Mouse (Mus musculus) ZHBTc4 (cell line): ENCODE results near the gene Tk1.
"Not testable (repeated sequence)": the region's sequence is repeated elsewhere in the genome, so short reads cannot be mapped to it uniquely, and the experiment has no call there.

Source experiments
- DNase-seq: peaks from one replicate; pipeline ENCODE4 v3.0.0-alpha.2; 2011; ENCODE audit warnings: low read depth, low spot score

Tk1 gene

DNA sequence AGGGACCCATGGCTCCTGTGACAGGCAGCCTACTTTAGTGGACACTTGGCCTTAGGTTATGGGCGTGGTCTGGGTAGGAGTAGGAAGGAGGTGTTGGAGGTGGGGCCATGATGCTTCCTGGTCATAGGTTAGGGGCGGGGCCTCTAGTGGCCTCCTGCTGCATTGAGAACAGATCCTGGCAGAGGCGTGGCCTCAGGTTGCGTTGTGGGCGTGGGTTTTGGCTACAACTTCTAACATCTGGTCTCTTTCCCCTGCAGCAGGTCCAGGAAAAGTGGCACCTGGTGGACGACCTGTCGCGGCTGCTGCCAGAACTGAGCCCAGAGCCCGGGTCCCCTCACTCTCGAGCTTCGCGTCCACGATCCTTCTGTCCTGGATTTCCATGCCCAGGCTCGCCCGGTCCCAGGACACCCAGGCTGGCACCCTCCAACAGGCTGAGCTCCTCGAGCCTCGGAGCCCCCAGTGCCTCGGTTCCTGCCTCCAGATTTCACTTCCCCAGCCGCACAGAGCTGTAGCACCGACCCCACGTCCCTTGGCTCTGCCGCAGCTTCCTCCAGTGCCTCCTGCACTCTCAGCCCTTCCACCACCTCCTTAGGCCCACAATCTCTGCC lies 33.5 kb downstream of the Tk1 start:
- DNase-seq, result peak; percentile 97

GRCm38 (mm10) chr11:117791441-117791761 lies 34.5 kb downstream of the Tk1 start:
- no peak for DNase-seq

- peak; percentile 68 for DNase-seq
Measured at GRCm38 (mm10) chr11:117790703-117791440, 35.0 kb downstream of the Tk1 start.

DNA sequence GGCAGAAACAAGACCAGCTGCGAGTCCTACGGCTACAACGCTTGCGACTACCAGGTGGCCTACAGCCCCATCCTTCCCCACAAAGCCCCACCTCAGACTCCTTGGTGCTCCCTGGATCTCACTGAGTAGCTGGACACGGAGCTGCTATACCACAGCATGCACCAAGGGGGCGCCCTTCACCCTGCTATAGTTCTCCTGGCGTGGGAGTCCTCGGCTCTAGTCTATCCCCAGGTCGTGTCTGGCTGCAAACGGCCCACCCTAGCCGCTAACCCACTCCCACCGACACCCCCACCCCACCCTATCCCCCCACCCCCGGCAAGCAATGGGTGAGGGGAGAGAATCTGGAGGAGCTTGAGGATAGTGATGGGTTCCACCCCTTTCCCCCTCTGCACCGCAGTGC lies 35.6 kb downstream of the Tk1 start:
- DNase-seq, result peak; percentile 85

GRCm38 (mm10) chr11:117788481-117788880 lies 37.4 kb downstream of the Tk1 start:
- not testable (repeated sequence) for DNase-seq

GRCm38 (mm10) chr11:117786294-117786693 lies 39.6 kb downstream of the Tk1 start:
- peak; percentile 87 for DNase-seq

DNA sequence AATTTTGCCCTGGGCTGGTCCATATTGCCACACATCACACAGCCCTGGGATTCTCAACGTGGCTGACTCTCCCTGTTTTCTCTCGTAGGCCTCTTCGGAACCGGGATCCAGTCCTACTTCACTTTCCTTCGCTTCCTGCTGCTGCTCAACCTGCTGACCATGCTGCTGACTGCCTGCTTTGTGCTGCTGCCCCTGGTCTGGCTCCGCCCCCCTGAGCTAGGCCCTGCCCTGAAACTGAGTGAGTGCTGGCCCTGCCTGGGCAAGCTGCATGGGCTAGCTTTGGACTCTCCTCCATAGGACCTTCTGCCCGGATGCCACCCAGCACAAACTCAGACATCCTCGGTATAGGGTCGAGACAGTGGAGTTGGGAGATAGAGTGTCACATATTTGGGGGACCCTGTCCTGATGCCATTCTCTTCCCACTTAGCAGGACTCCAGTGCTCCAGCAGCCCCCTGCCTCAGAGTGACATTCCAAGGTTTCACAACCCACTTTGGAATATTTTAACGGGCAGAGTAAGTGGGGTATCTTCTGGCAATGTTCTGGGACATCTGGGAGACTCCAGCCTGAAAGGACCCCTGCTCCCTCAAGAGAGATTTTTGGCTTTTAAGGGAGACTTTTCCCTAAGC lies 42.1 kb downstream of the Tk1 start:
- DNase-seq, result no peak

GRCm38 (mm10) chr11:117783089-117783488 lies 42.8 kb downstream of the Tk1 start:
- DNase-seq, result peak; percentile 78

GRCm38 (mm10) chr11:117782705-117783034 lies 43.2 kb downstream of the Tk1 start:
- no peak for DNase-seq

GRCm38 (mm10) chr11:117781993-117782704 lies 43.7 kb downstream of the Tk1 start, which contains the start of the genes Tmc8 and Tmc6:
TSS of gene Tmc8 (plus strand) at chr11:117782076.
TSS of gene Tmc6 (minus strand) at chr11:117782198.
- peak; percentile 29 for DNase-seq

GRCm38 (mm10) chr11:117781199-117781821 lies 44.6 kb downstream of the Tk1 start:
- DNase-seq, result no peak

DNA sequence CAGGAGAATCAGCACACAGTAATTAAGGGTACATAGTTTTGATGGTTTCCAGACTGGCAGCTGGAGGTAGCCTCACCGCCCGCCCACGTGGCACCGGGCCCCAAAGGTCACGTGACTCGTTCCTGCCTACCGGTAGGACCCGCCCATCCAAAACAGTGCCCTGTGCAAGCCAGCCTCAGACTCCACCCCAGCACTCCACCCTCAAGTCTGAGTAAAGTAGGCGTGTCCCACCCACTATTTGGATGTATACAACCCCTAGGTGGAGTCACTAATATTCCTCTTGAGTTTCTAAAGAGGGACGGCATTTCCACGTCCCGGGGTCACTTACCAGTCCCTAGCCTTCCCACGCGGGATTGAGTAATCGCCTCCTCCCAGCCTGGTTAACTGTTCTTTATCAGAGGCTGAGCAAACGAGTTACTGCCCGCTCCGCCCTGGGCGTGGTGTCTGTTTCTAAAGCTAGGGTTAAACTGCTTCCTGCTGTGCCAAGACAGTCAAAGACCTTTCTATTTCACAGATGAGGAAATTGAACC lies 45.2 kb downstream of the Tk1 start:
- DNase-seq, result peak; percentile 95

DNA sequence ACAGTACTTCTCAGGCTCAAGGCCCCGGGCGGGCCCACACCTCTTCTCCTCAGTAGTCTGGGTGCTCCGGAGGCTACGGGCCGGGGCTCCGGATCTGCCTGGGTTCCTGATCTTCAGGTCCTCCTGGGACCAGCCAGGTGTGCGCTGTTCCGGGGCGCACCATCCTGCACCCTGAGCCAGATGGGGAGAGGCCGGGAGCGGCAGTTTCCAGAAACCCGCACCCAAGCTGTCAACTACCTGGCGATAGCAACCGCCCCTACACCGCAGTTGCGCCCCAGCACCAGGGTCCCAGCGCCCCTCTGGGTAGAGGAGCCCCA lies 45.7 kb downstream of the Tk1 start:
- DNase-seq, result peak; percentile 40

DNA sequence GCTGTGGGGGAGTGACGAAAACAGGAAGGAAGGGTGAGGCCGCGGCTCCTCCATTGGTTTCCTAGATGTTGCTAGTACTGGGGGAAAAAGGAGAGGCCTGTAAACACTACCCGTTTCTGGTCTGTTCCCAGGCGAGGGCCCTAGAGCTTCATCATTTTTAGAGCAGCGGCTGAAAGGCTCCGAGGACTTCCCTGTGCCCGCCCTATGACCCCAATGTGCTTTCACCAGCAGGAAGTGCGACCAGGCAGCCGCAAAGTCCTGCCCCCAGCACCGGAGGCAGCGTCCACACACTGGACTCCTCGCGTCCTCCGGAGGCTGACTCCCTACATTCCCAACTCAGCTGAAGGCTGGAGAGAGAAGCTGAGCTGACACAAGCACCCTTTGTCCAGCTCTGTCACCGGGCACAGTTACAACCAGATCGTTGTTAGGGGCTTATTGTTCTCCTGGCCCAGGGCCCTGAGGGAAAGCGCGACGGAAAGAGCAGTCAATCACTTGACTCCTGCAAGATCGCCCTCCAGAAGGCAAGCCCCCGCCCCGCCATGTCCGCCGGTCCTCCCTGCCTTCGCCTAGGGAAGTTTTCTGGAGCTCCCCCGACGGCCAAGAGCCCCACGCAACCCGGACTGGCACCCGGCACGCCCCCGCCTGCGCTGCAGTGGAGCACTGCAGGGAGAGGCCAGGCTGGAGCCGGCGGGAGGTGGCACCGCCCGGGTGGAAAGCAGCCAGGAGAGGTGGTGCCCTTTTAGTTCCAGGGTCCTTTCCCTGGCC lies 46.3 kb downstream of the Tk1 start:
- DNase-seq, result peak; percentile 46

DNA sequence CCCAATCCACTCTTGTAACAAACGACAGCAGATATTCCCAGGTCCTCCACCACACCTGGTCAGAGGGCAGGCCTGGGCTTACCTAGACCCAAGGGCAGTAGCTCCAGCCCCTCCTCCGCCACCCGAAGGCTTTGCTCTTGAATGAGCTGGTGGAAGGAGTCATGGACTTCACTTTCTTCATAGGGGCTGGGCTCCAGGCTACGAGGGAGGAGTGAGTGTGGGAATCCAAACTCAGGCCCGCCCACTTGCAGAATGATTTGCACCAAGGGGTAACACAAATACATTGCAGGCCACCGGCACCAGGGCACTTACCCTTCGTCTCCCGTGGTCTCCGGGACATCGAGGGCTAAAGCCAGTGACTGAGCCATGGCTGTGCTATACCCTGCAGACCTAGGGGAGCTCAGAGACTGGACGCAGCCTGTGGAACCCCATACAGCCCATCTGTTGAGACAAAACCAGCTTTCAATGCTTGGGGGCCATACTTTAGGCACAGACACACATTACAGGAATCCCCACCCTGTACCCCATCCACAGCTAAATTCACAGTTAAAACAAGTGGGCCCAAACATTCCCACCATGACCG lies 47.0 kb downstream of the Tk1 start:
- peak; percentile 62 for DNase-seq

GRCm38 (mm10) chr11:117778031-117778430 lies 47.9 kb downstream of the Tk1 start:
- DNase-seq, result no peak

- no peak for DNase-seq
Measured at GRCm38 (mm10) chr11:117777111-117777510, 48.8 kb downstream of the Tk1 start.

DNA sequence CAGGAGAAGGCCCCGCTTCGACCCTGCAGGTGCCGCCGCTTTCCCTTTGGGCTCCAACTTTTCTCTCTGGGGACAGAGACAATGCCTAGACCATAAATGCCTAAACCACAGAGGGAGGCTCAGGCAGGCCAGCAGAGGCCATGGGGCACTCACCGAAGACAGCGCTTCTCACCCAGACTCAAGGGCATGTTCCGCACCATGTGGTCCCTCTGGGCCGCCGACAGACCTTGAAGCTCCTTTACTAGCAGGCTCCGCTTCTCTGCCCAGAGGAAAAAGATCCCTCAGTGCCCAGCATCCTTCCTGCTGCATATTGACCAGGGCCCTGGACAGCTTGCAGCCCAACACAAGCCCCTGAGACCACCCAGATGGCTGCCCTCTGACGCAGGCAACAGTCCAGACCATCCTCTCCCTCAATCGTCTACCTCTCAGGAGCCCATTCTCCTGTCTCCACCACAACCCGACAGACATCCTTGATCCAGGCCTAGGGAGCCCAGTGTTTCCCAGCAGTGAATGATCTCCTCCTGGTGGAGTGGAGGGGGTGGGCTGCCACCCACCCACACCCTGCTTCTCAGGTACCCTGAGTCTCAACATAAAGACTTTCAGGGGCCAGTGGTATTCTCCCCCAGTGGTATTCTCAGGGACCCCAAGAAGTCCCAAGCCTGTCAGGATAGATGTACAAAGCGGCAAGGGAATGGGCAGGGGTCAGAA lies 49.7 kb downstream of the Tk1 start:
- DNase-seq, result no peak

- DNase-seq, result no peak
Measured at GRCm38 (mm10) chr11:117775540-117775939, 50.4 kb downstream of the Tk1 start.

- DNase-seq, result no peak
Measured at GRCm38 (mm10) chr11:117774925-117775324, 51.0 kb downstream of the Tk1 start.
